Mouse (Mus musculus) liver, embryonic 14.5 days (tissue): ENCODE results near the gene Krtap10-4. TPM values are rescaled to one million over a fixed set of nuclear protein-coding genes. Genes with fewer than 3 reads are reported as not detected.
"Not testable (repeated sequence)": the region's sequence is repeated elsewhere in the genome, so short reads cannot be mapped to it uniquely, and the experiment has no call there.

Experiments used
- ATAC-seq: fragments of 200-750 bp; cut with Nextera tagmentation; 2 replicates; pipeline ENCODE4 v1.8.0; 2017; ENCODE audit warnings: moderate number of reproducible peaks, mild to moderate bottlenecking, moderate library complexity; ENCODE audit not compliant: insufficient read depth
- DNase-seq, 3 experiments: peaks; one replicate each; pipeline ENCODE4 v3.0.0-alpha.2; 2012 to 2013; ENCODE audit warnings: low read depth in 3 of 3, low spot score in 3 of 3
- H3K27ac ChIP-seq: fragments of 300-500 bp; sonication (generic); 2 replicates; pipeline ENCODE4 v1.5.1; 2014; ENCODE audit warnings: moderate library complexity, mild to moderate bottlenecking, control low read depth, inconsistent platforms
- H3K27me3 ChIP-seq: fragments of 300-500 bp; sonication (generic); 2 replicates; pipeline ENCODE4 v1.6.1; 2014; ENCODE audit warnings: mild to moderate bottlenecking, low read length, moderate library complexity; ENCODE audit not compliant: control insufficient read depth, insufficient read depth
- H3K36me3 ChIP-seq: fragments of 300-500 bp; sonication (generic); replicated peaks from 2 replicates; pipeline ENCODE4 v1.6.1; 2014; ENCODE audit warnings: low read depth; ENCODE audit not compliant: control insufficient read depth, insufficient read depth
- H3K4me1 ChIP-seq, 2 experiments: fragments of 200-500 bp in 1 of 2; fragments of 300-500 bp in 1 of 2; sonication (generic) in 1 of 2; replicated peaks; 2 replicates each; pipeline ENCODE4 v1.6.1; 2012 to 2014; ENCODE audit warnings: antibody characterized with exemption in 1 of 2, inconsistent platforms in 1 of 2, low read length in 1 of 2; ENCODE audit not compliant: control insufficient read depth in 2 of 2, insufficient read depth in 2 of 2
- H3K4me2 ChIP-seq: fragments of 300-500 bp; sonication (generic); 2 replicates; pipeline ENCODE4 v1.6.1; 2014; ENCODE audit warnings: low read depth, mild to moderate bottlenecking, control low read depth, moderate library complexity
- H3K4me3 ChIP-seq, 2 experiments: fragments of 200-500 bp in 1 of 2; fragments of 300-500 bp in 1 of 2; sonication (generic) in 1 of 2; 2 replicates each; pipeline ENCODE4 v1.5.1; 2012 to 2014; ENCODE audit warnings: low read depth in 2 of 2, low read length in 2 of 2, mild to moderate bottlenecking in 2 of 2, control low read depth in 1 of 2, inconsistent platforms in 1 of 2, moderate library complexity in 1 of 2; ENCODE audit not compliant: insufficient read depth in 1 of 2
- H3K9ac ChIP-seq: fragments of 300-500 bp; sonication (generic); replicated peaks from 2 replicates; pipeline ENCODE4 v1.6.1; 2014; ENCODE audit warnings: mild to moderate bottlenecking, control low read depth, moderate library complexity
- H3K9me3 ChIP-seq: fragments of 300-500 bp; sonication (generic); 2 replicates; pipeline ENCODE4 v1.6.1; 2016; ENCODE audit warnings: low read length, mixed read lengths; ENCODE audit not compliant: control insufficient read depth
- CTCF ChIP-seq: IDR thresholded peaks from 2 replicates; pipeline ENCODE4 v1.5.1; 2016; ENCODE audit warnings: antibody characterized with exemption, low read depth, control low read depth
- EP300 ChIP-seq: IDR thresholded peaks from 2 replicates; pipeline ENCODE4 v1.6.1; 2016; ENCODE audit warnings: antibody characterized with exemption, low read depth
- whole genome bisulfite sequencing: fragments of 180-500 bp; shearing (Covaris S2); extraction: QIAGEN DNeasy Blood & Tissue Kit; methylation state at CpG from one replicate; pipeline ENCODE4 v1.1.7; 2014; ENCODE audit not compliant: insufficient replicate concordance; 5-methylcytosine and 5-hydroxymethylcytosine counted together
- polyA plus RNA-seq, 2 experiments: library from polyadenylated mRNA; depleted of rRNA in 1 of 2; stranded (reverse) in 1 of 2; unstranded in 1 of 2; fragments of >200 nt; fragmentation: Nextera tagmentation in 1 of 2; extraction: Ambion mirVana in 1 of 2; gene quantifications; 2 replicates each; pipeline versions ENCODE4 v1.2.1 to v1.2.3; 2012 to 2014

The Krtap10-4 gene
- polyA plus RNA-seq, 2 experiments = not detected

GRCm38 (mm10) chr10:77811743-77812142, 15.2 kb downstream of the Krtap10-4 start, which contains the start of gene Gm9507:
Gene Gm9507, minus strand, starts transcription at chr10:77811843.
- no peak within 1 kb of the TSS for H3K4me2 ChIP-seq
- no peak within 1 kb of the TSS for H3K4me3 ChIP-seq
- DNase-seq = no peak
- H3K36me3 ChIP-seq = no peaks in the 10 kb centered on the region
- H3K4me1 ChIP-seq = no peaks in the 10 kb centered on the region
- no peaks in the 10 kb centered on the region for H3K27me3 ChIP-seq
- TF ChIP-seq EP300 = no peak
- TF ChIP-seq CTCF = no peak
- no peaks in the 10 kb centered on the region for H3K9me3 ChIP-seq
- H3K27ac ChIP-seq = no peak within 1 kb of the TSS
- H3K9ac ChIP-seq = no peak within 1 kb of the TSS
- 59% methylated on average over 5 of the region's 5 CpGs for WGBS
- no peak for ATAC-seq

- Histone ChIP-seq H3K4me3 (no peak overlapping the region), H3K4me1 (no peaks in the 10 kb centered on the region), H3K9me3 (no peaks in the 10 kb centered on the region), H3K9ac (no peak overlapping the region), H3K36me3 (no peaks in the 10 kb centered on the region), H3K4me2 (no peak overlapping the region), H3K27me3 (no peaks in the 10 kb centered on the region), H3K27ac (no peak overlapping the region)
- TF ChIP-seq EP300 (no peak), CTCF (no peak)
- DNase-seq = no peak
- no peak for ATAC-seq
- WGBS = 40% methylated on average over 3 of the region's 3 CpGs
Observed at GRCm38 (mm10) chr10:77804095-77804494, 22.8 kb downstream of the Krtap10-4 start.

- Histone ChIP-seq H3K4me1 (no peaks in the 10 kb centered on the region), H3K27me3 (no peaks in the 10 kb centered on the region), H3K9me3 (no peaks in the 10 kb centered on the region), H3K4me3 (no peak within 1 kb of the TSS), H3K9ac (no peak within 1 kb of the TSS), H3K27ac (no peak within 1 kb of the TSS), H3K36me3 (no peaks in the 10 kb centered on the region), H3K4me2 (no peak within 1 kb of the TSS)
- ATAC-seq (no peak), DNase-seq (no peak)
- TF ChIP-seq CTCF (no peak), EP300 (no peak)
- WGBS = 46% methylated on average over 8 of the region's 8 CpGs
Observed at GRCm38 (mm10) chr10:77798921-77799508, 27.9 kb downstream of the Krtap10-4 start, which contains the start of gene Gm19668. Gene Gm19668, minus strand, starts transcription at chr10:77799133.

- H3K9ac ChIP-seq, ATAC-seq, H3K4me1 ChIP-seq, H3K4me2 ChIP-seq, DNase-seq, H3K36me3 ChIP-seq, H3K4me3 ChIP-seq, H3K9me3 ChIP-seq, H3K27ac ChIP-seq, H3K27me3 ChIP-seq: not testable (repeated sequence)
- 48% methylated on average over 3 of the region's 3 CpGs for WGBS
Observed at GRCm38 (mm10) chr10:77798164-77798920, 28.6 kb downstream of the Krtap10-4 start.

- Histone ChIP-seq H3K9me3 (no peaks in the 10 kb centered on the region), H3K27me3 (no peaks in the 10 kb centered on the region), H3K27ac (no peak overlapping the region), H3K9ac (no peak overlapping the region), H3K4me2 (no peak overlapping the region), H3K4me3 (no peak overlapping the region), H3K36me3 (no peaks in the 10 kb centered on the region), H3K4me1 (no peaks in the 10 kb centered on the region)
- no peak for ATAC-seq
- DNase-seq = no peak
- 20% methylated on average over 3 of the region's 3 CpGs for WGBS
- TF ChIP-seq CTCF (no peak), EP300 (no peak)
Observed at GRCm38 (mm10) chr10:77797677-77798076, 29.2 kb downstream of the Krtap10-4 start.
